Mouse (Mus musculus): ENCODE results near the gene Pwwp2b. TPM values are rescaled to one million over a fixed set of nuclear protein-coding genes. Genes with fewer than 3 reads are reported as not detected.

Pwwp2b gene
- polyA plus RNA-seq, 1 experiment from 2014 or later, result 10.0 TPM

- Histone ChIP-seq H3K4me3 (replicated peaks) (no peak overlapping the region), H3K27ac (no peak overlapping the region), H3K36me3 (no peaks in the 10 kb centered on the region), H3K9me3 (no peaks in the 10 kb centered on the region), H3K9ac (replicated peaks) (no peak overlapping the region), H3K4me1 (replicated peaks) (peaks cover 13% of the 10 kb centered on the region), H3K27me3 (no peaks in the 10 kb centered on the region), H3K4me2 (no peak overlapping the region)
- no peak for ATAC-seq (ENCODE audit: insufficient number of reproducible peaks, insufficient read depth, low FRiP score, low TSS enrichment, low read depth)
- 65% methylated on average over 1 of the region's 1 CpGs for WGBS
These were observed 32.8 kb upstream of the Pwwp2b start for GRCm38 (mm10) chr7:139215516-139215915.

- H3K27ac ChIP-seq, result no peak overlapping the region
- 84% methylated on average over 7 of the region's 7 CpGs for WGBS
- H3K9me3 ChIP-seq, result no peaks in the 10 kb centered on the region
- no peak for ATAC-seq (ENCODE audit: insufficient number of reproducible peaks, insufficient read depth, low FRiP score, low TSS enrichment, low read depth)
- peaks cover 13% of the 10 kb centered on the region for H3K4me1 ChIP-seq (replicated peaks)
- H3K36me3 ChIP-seq, result no peaks in the 10 kb centered on the region
- no peak overlapping the region for H3K9ac ChIP-seq (replicated peaks)
- no peak overlapping the region for H3K4me3 ChIP-seq (replicated peaks)
- H3K27me3 ChIP-seq, result no peaks in the 10 kb centered on the region
- H3K4me2 ChIP-seq, result no peak overlapping the region
These were observed 32.3 kb upstream of the Pwwp2b start for GRCm38 (mm10) chr7:139215946-139216345.

GRCm38 (mm10) chr7:139216464-139216863, 31.8 kb upstream of the Pwwp2b start:
- no peak overlapping the region for H3K27ac ChIP-seq
- no peak overlapping the region for H3K4me3 ChIP-seq (replicated peaks)
- peaks cover 13% of the 10 kb centered on the region for H3K4me1 ChIP-seq (replicated peaks)

GRCm38 (mm10) chr7:139217046-139217445, 31.2 kb upstream of the Pwwp2b start:
- H3K4me1 ChIP-seq (replicated peaks), result peaks cover 13% of the 10 kb centered on the region
- no peak overlapping the region for H3K4me2 ChIP-seq
- no peak overlapping the region for H3K9ac ChIP-seq (replicated peaks)
- 80% methylated on average over 7 of the region's 7 CpGs for WGBS
- H3K27me3 ChIP-seq, result no peaks in the 10 kb centered on the region
- no peak overlapping the region for H3K27ac ChIP-seq
- H3K4me3 ChIP-seq (replicated peaks), result no peak overlapping the region
- H3K36me3 ChIP-seq, result no peaks in the 10 kb centered on the region
- H3K9me3 ChIP-seq, result no peaks in the 10 kb centered on the region
- no peak for ATAC-seq (ENCODE audit: insufficient number of reproducible peaks, insufficient read depth, low FRiP score, low TSS enrichment, low read depth)

More at GRCm38 (mm10) chr7:139216464-139216863, 31.8 kb upstream of the Pwwp2b start:
- H3K9ac ChIP-seq (replicated peaks), result no peak overlapping the region
- H3K4me2 ChIP-seq, result no peak overlapping the region
- H3K27me3 ChIP-seq, result no peaks in the 10 kb centered on the region
- WGBS, result 94% methylated on average over 9 of the region's 9 CpGs
- no peaks in the 10 kb centered on the region for H3K36me3 ChIP-seq
- ATAC-seq (ENCODE audit: insufficient number of reproducible peaks, insufficient read depth, low FRiP score, low TSS enrichment, low read depth), result no peak
- no peaks in the 10 kb centered on the region for H3K9me3 ChIP-seq

GRCm38 (mm10) chr7:139218641-139219415, 29.5 kb upstream of the Pwwp2b start:
- Histone ChIP-seq H3K9me3 (no peaks in the 10 kb centered on the region), H3K4me3 (replicated peaks) (no peak overlapping the region), H3K4me2 (no peak overlapping the region), H3K27me3 (no peaks in the 10 kb centered on the region), H3K27ac (no peak overlapping the region), H3K4me1 (replicated peaks) (peaks cover 8% of the 10 kb centered on the region; the same call in 1 of the 2 replicates), H3K36me3 (no peaks in the 10 kb centered on the region), H3K9ac (replicated peaks) (no peak overlapping the region)
- no peak for ATAC-seq (ENCODE audit: insufficient number of reproducible peaks, insufficient read depth, low FRiP score, low TSS enrichment, low read depth)
- 71% methylated on average over 6 of the region's 6 CpGs for WGBS

GRCm38 (mm10) chr7:139219486-139219885, 28.8 kb upstream of the Pwwp2b start:
- 83% methylated on average over 5 of the region's 5 CpGs for WGBS
- H3K4me1 ChIP-seq (replicated peaks), result peaks cover 8% of the 10 kb centered on the region; the same call in 1 of the 2 replicates
- H3K27me3 ChIP-seq, result no peaks in the 10 kb centered on the region
- no peak for ATAC-seq (ENCODE audit: insufficient number of reproducible peaks, insufficient read depth, low FRiP score, low TSS enrichment, low read depth)
- no peak overlapping the region for H3K4me2 ChIP-seq
- H3K4me3 ChIP-seq (replicated peaks), result no peak overlapping the region
- no peaks in the 10 kb centered on the region for H3K9me3 ChIP-seq
- H3K9ac ChIP-seq (replicated peaks), result no peak overlapping the region
- no peaks in the 10 kb centered on the region for H3K36me3 ChIP-seq
- H3K27ac ChIP-seq, result no peak overlapping the region

GRCm38 (mm10) chr7:139220303-139220702, 28.0 kb upstream of the Pwwp2b start:
- Histone ChIP-seq H3K27me3 (no peaks in the 10 kb centered on the region), H3K4me2 (no peak overlapping the region), H3K9ac (replicated peaks) (no peak overlapping the region), H3K4me3 (replicated peaks) (no peak overlapping the region), H3K9me3 (no peaks in the 10 kb centered on the region), H3K4me1 (replicated peaks) (peaks cover 8% of the 10 kb centered on the region; the same call in 1 of the 2 replicates), H3K36me3 (no peaks in the 10 kb centered on the region), H3K27ac (no peak overlapping the region)
- WGBS, result 44% methylated on average over 2 of the region's 2 CpGs
- ATAC-seq (ENCODE audit: insufficient number of reproducible peaks, insufficient read depth, low FRiP score, low TSS enrichment, low read depth), result no peak

GRCm38 (mm10) chr7:139221072-139221471, 27.2 kb upstream of the Pwwp2b start:
- Histone ChIP-seq H3K9ac (replicated peaks) (no peak overlapping the region), H3K9me3 (no peaks in the 10 kb centered on the region), H3K27me3 (no peaks in the 10 kb centered on the region), H3K36me3 (no peaks in the 10 kb centered on the region), H3K4me2 (no peak overlapping the region), H3K27ac (no peak overlapping the region), H3K4me1 (replicated peaks) (peaks cover 8% of the 10 kb centered on the region; the same call in 1 of the 2 replicates), H3K4me3 (replicated peaks) (no peak overlapping the region)
- ATAC-seq (ENCODE audit: insufficient number of reproducible peaks, insufficient read depth, low FRiP score, low TSS enrichment, low read depth), result no peak
- WGBS, result 79% methylated on average over 5 of the region's 5 CpGs

- Histone ChIP-seq H3K9me3 (no peaks in the 10 kb centered on the region), H3K4me3 (replicated peaks) (no peak overlapping the region), H3K4me1 (replicated peaks) (peaks cover 8% of the 10 kb centered on the region; the same call in 1 of the 2 replicates), H3K36me3 (no peaks in the 10 kb centered on the region), H3K27me3 (no peaks in the 10 kb centered on the region), H3K4me2 (no peak overlapping the region), H3K9ac (replicated peaks) (no peak overlapping the region), H3K27ac (no peak overlapping the region)
- ATAC-seq (ENCODE audit: insufficient number of reproducible peaks, insufficient read depth, low FRiP score, low TSS enrichment, low read depth), result no peak
- 85% methylated on average over 2 of the region's 2 CpGs for WGBS
These were observed 26.4 kb upstream of the Pwwp2b start for GRCm38 (mm10) chr7:139221856-139222255.

GRCm38 (mm10) chr7:139222341-139222740, 25.9 kb upstream of the Pwwp2b start:
- Histone ChIP-seq H3K4me2 (no peak overlapping the region), H3K4me3 (replicated peaks) (no peak overlapping the region)
- WGBS, result 72% methylated on average over 4 of the region's 4 CpGs

GRCm38 (mm10) chr7:139224070-139224469, 24.2 kb upstream of the Pwwp2b start:
- Histone ChIP-seq H3K9me3 (no peaks in the 10 kb centered on the region), H3K27me3 (no peaks in the 10 kb centered on the region), H3K4me3 (replicated peaks) (no peak overlapping the region), H3K27ac (no peak overlapping the region), H3K9ac (replicated peaks) (no peak overlapping the region), H3K4me2 (no peak overlapping the region), H3K36me3 (no peaks in the 10 kb centered on the region), H3K4me1 (replicated peaks) (no peaks in the 10 kb centered on the region; the same call in 1 of the 2 replicates)
- WGBS, result 56% methylated on average over 1 of the region's 1 CpGs
- no peak for ATAC-seq (ENCODE audit: insufficient number of reproducible peaks, insufficient read depth, low FRiP score, low TSS enrichment, low read depth)

More at GRCm38 (mm10) chr7:139222341-139222740, 25.9 kb upstream of the Pwwp2b start:
- no peak overlapping the region for H3K9ac ChIP-seq (replicated peaks)
- H3K4me1 ChIP-seq (replicated peaks), result peaks cover 8% of the 10 kb centered on the region; the same call in 1 of the 2 replicates
- ATAC-seq (ENCODE audit: insufficient number of reproducible peaks, insufficient read depth, low FRiP score, low TSS enrichment, low read depth), result no peak
- H3K27me3 ChIP-seq, result no peaks in the 10 kb centered on the region
- no peaks in the 10 kb centered on the region for H3K9me3 ChIP-seq
- no peak overlapping the region for H3K27ac ChIP-seq
- no peaks in the 10 kb centered on the region for H3K36me3 ChIP-seq

All from limb, embryonic 12.5 days (tissue).